Mouse (Mus musculus): Measurements from ENCODE around the gene Kcnj12. TPM values are rescaled to one million over a fixed set of nuclear protein-coding genes. Genes with fewer than 3 reads are reported as not detected.

Gene Kcnj12
- polyA plus RNA-seq, 1 experiment from 2014 or later, result 0.16 TPM

GRCm38 (mm10) chr11:61029116-61029740, 6.9 kb downstream of the Kcnj12 start:
- WGBS, result 66% methylated on average over 4 of the region's 4 CpGs
- Histone ChIP-seq H3K9me3 (ENCODE audit: control insufficient read depth, low read length) (no peaks in the 10 kb centered on the region), H3K4me1 (ENCODE audit: control insufficient read depth, insufficient read depth, low read length) (no peaks in the 10 kb centered on the region), H3K27me3 (ENCODE audit: control insufficient read depth, insufficient read depth, low read length) (peaks cover 5% of the 10 kb centered on the region), H3K36me3 (ENCODE audit: control insufficient read depth, insufficient read depth, low read length) (no peaks in the 10 kb centered on the region), H3K9ac (ENCODE audit: low read length) (no peak overlapping the region), H3K4me2 (no peak overlapping the region), H3K27ac (ENCODE audit: low read depth, low read length) (no peak overlapping the region), H3K4me3 (ENCODE audit: low read depth, low read length) (no peak overlapping the region)
- no peak for DNase-seq (ENCODE audit: low spot score, missing footprints)
- ATAC-seq (ENCODE audit: low FRiP score), result no peak

- Histone ChIP-seq H3K4me2 (no peak overlapping the region), H3K4me3 (ENCODE audit: low read depth, low read length) (no peak overlapping the region), H3K9me3 (ENCODE audit: control insufficient read depth, low read length) (no peaks in the 10 kb centered on the region), H3K4me1 (ENCODE audit: control insufficient read depth, insufficient read depth, low read length) (no peaks in the 10 kb centered on the region), H3K27me3 (ENCODE audit: control insufficient read depth, insufficient read depth, low read length) (no peaks in the 10 kb centered on the region; the same call in 1 of the 2 replicates), H3K36me3 (ENCODE audit: control insufficient read depth, insufficient read depth, low read length) (no peaks in the 10 kb centered on the region), H3K27ac (ENCODE audit: low read depth, low read length) (no peak overlapping the region), H3K9ac (ENCODE audit: low read length) (no peak overlapping the region)
- 92% methylated on average over 7 of the region's 7 CpGs for WGBS
- ATAC-seq (ENCODE audit: low FRiP score), result no peak
- no peak for DNase-seq (ENCODE audit: low spot score, missing footprints)
Observed at GRCm38 (mm10) chr11:61029864-61030595, 7.7 kb downstream of the Kcnj12 start.

- 91% methylated on average over 7 of the region's 7 CpGs for WGBS
- Histone ChIP-seq H3K4me2 (no peak overlapping the region), H3K9ac (ENCODE audit: low read length) (no peak overlapping the region), H3K27me3 (ENCODE audit: control insufficient read depth, insufficient read depth, low read length) (no peaks in the 10 kb centered on the region), H3K9me3 (ENCODE audit: control insufficient read depth, low read length) (no peaks in the 10 kb centered on the region), H3K36me3 (ENCODE audit: control insufficient read depth, insufficient read depth, low read length) (no peaks in the 10 kb centered on the region), H3K4me3 (ENCODE audit: low read depth, low read length) (no peak overlapping the region), H3K4me1 (ENCODE audit: control insufficient read depth, insufficient read depth, low read length) (no peaks in the 10 kb centered on the region), H3K27ac (ENCODE audit: low read depth, low read length) (no peak overlapping the region)
- ATAC-seq (ENCODE audit: low FRiP score), result no peak
- no peak for DNase-seq (ENCODE audit: low spot score, missing footprints)
Observed at GRCm38 (mm10) chr11:61031137-61031536, 8.8 kb downstream of the Kcnj12 start.

DNA sequence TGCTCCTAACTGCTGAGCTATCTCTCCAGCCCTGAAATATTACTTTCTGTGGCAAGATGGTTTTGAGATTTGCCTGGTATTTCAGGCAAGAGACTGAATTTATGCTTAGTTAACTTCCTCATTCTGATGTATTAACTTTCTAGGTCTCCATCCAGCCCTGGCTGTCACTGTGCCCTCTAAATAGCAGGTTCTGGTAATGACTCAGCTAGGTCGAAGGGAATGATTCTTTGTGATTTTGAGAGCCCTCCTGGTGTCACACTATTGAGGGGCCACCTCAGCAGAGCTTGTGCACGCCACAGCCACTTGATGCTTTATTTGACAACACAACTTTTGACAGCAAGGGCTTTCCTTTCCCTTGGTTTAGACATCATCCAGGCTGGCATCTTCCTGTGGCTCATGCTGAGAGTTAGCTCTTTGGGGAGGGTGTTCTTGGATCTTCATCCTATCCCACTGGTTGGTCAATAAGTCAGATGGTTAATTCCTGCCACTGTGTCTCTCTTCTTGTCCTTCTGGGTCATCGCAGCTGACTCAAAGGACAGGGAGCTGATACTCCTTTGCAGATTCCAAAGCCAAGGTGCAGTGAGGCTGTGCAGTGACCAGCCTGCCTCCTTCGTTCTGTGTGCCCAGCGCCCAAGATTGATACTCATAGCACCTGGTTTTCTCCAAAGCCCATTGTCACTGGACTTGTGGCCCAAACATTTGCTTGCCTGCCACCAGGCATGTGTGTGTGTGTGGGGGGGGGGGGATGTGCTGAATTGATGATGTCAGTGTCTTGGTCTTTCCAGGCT, 9.5 kb downstream of the Kcnj12 start:
- H3K4me2 ChIP-seq, result no peak overlapping the region
- no peaks in the 10 kb centered on the region for H3K36me3 ChIP-seq (ENCODE audit: control insufficient read depth, insufficient read depth, low read length)
- no peak overlapping the region for H3K27ac ChIP-seq (ENCODE audit: low read depth, low read length)
- WGBS, result 77% methylated on average over 5 of the region's 5 CpGs
- no peaks in the 10 kb centered on the region for H3K4me1 ChIP-seq (ENCODE audit: control insufficient read depth, insufficient read depth, low read length)
- H3K27me3 ChIP-seq (ENCODE audit: control insufficient read depth, insufficient read depth, low read length), result no peaks in the 10 kb centered on the region
- H3K9ac ChIP-seq (ENCODE audit: low read length), result no peak overlapping the region
- H3K9me3 ChIP-seq (ENCODE audit: control insufficient read depth, low read length), result no peaks in the 10 kb centered on the region
- DNase-seq (ENCODE audit: low spot score, missing footprints), result no peak
- ATAC-seq (ENCODE audit: low FRiP score), result no peak
- no peak overlapping the region for H3K4me3 ChIP-seq (ENCODE audit: low read depth, low read length)

- Histone ChIP-seq H3K4me2 (no peak overlapping the region), H3K9me3 (ENCODE audit: control insufficient read depth, low read length) (no peaks in the 10 kb centered on the region), H3K36me3 (ENCODE audit: control insufficient read depth, insufficient read depth, low read length) (no peaks in the 10 kb centered on the region), H3K27ac (ENCODE audit: low read depth, low read length) (no peak overlapping the region), H3K27me3 (ENCODE audit: control insufficient read depth, insufficient read depth, low read length) (no peaks in the 10 kb centered on the region), H3K4me3 (ENCODE audit: low read depth, low read length) (no peak overlapping the region), H3K9ac (ENCODE audit: low read length) (no peak overlapping the region), H3K4me1 (ENCODE audit: control insufficient read depth, insufficient read depth, low read length) (no peaks in the 10 kb centered on the region)
- 86% methylated on average over 7 of the region's 7 CpGs for WGBS
- no peak for ATAC-seq (ENCODE audit: low FRiP score)
- DNase-seq (ENCODE audit: low spot score, missing footprints), result no peak
Observed at GRCm38 (mm10) chr11:61032481-61032880, 10.1 kb downstream of the Kcnj12 start.

- no peak for ATAC-seq (ENCODE audit: low FRiP score)
- WGBS, result 73% methylated on average over 5 of the region's 5 CpGs
- H3K9me3 ChIP-seq (ENCODE audit: control insufficient read depth, low read length), result no peaks in the 10 kb centered on the region
- H3K27me3 ChIP-seq (ENCODE audit: control insufficient read depth, insufficient read depth, low read length), result no peaks in the 10 kb centered on the region
- no peak overlapping the region for H3K4me3 ChIP-seq (ENCODE audit: low read depth, low read length)
- no peaks in the 10 kb centered on the region for H3K36me3 ChIP-seq (ENCODE audit: control insufficient read depth, insufficient read depth, low read length)
- H3K4me2 ChIP-seq, result no peak overlapping the region
- DNase-seq (ENCODE audit: low spot score, missing footprints), result no peak
- H3K4me1 ChIP-seq (ENCODE audit: control insufficient read depth, insufficient read depth, low read length), result no peaks in the 10 kb centered on the region
- no peak overlapping the region for H3K9ac ChIP-seq (ENCODE audit: low read length)
- H3K27ac ChIP-seq (ENCODE audit: low read depth, low read length), result no peak overlapping the region
Observed at GRCm38 (mm10) chr11:61033160-61033559, 10.8 kb downstream of the Kcnj12 start.

GRCm38 (mm10) chr11:61036639-61037038, 14.3 kb downstream of the Kcnj12 start:
- Histone ChIP-seq H3K4me1 (ENCODE audit: control insufficient read depth, insufficient read depth, low read length) (no peaks in the 10 kb centered on the region), H3K9ac (ENCODE audit: low read length) (no peak overlapping the region), H3K4me2 (no peak overlapping the region), H3K27me3 (ENCODE audit: control insufficient read depth, insufficient read depth, low read length) (no peaks in the 10 kb centered on the region), H3K27ac (ENCODE audit: low read depth, low read length) (no peak overlapping the region), H3K4me3 (ENCODE audit: low read depth, low read length) (no peak overlapping the region), H3K36me3 (ENCODE audit: control insufficient read depth, insufficient read depth, low read length) (no peaks in the 10 kb centered on the region), H3K9me3 (ENCODE audit: control insufficient read depth, low read length) (no peaks in the 10 kb centered on the region)
- WGBS, result 90% methylated on average over 9 of the region's 9 CpGs
- ATAC-seq (ENCODE audit: low FRiP score), result no peak
- no peak for DNase-seq (ENCODE audit: low spot score, missing footprints)

DNA sequence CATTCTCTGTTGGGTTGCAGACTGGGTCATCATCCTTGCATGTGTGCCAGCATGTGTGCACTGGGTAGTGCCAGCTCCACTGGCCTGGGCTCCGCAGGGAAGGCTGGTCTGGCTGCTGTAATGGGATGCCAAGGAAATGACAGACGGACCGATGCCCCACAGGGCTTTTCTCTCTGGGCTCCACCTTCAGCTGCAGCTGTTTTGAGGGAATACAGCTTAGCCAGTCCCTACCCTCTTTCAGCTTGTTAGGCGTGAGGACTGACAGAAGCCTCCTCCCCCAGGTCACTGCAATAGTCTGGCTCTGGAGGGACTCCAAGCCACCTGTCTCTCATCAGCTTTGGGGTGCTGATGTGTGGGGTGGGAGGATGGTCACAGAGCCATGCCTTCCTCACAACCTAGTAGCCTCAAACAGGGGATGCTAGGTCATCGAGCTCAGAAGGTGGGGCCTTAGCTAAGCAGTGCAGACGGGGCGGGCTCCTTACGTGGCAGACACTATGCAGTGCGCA, 16.0 kb downstream of the Kcnj12 start:
- Histone ChIP-seq H3K27ac (ENCODE audit: low read depth, low read length) (no peak overlapping the region), H3K9ac (ENCODE audit: low read length) (no peak overlapping the region), H3K36me3 (ENCODE audit: control insufficient read depth, insufficient read depth, low read length) (no peaks in the 10 kb centered on the region), H3K4me3 (ENCODE audit: low read depth, low read length) (no peak overlapping the region), H3K9me3 (ENCODE audit: control insufficient read depth, low read length) (no peaks in the 10 kb centered on the region), H3K4me1 (ENCODE audit: control insufficient read depth, insufficient read depth, low read length) (no peaks in the 10 kb centered on the region), H3K27me3 (ENCODE audit: control insufficient read depth, insufficient read depth, low read length) (no peaks in the 10 kb centered on the region), H3K4me2 (no peak overlapping the region)
- no peak for ATAC-seq (ENCODE audit: low FRiP score)
- WGBS, result 81% methylated on average over 9 of the region's 9 CpGs
- no peak for DNase-seq (ENCODE audit: low spot score, missing footprints)
